Mouse (Mus musculus): Measurements from ENCODE around the gene Inava. TPM values are rescaled to one million over a fixed set of nuclear protein-coding genes. Genes with fewer than 3 reads are reported as not detected.

The Inava gene
- polyA plus RNA-seq, 1 experiment from 2014 or later: 15.7 TPM

DNA sequence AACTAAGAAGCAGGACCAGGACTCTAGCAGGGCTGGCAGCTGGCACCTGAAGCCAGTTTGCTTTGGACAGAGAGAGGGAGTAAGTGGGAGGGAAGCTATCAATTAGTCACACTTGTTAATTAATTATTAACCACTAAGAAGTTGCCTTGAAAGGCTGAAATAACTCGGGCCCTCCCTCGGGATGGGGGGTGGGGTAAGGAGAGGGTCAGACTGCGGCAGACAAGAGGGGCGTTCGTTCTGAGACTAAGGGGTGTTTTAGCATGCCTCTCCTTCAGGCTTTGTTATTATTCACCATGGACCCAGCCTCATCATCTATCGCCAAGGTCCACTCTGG is 5.1 kb downstream of the Inava start:
- Histone ChIP-seq H3K4me3 (ENCODE audit: low read depth, low read length) (no peak overlapping the region), H3K36me3 (replicated peaks; ENCODE audit: control insufficient read depth, insufficient read depth, low read depth, low read length) (no peaks in the 10 kb centered on the region; the same call in none of the 2 replicates), H3K9ac (replicated peaks; ENCODE audit: low read length) (no peak overlapping the region), H3K27me3 (ENCODE audit: control insufficient read depth, insufficient read depth, low read length) (no peaks in the 10 kb centered on the region), H3K9me3 (replicated peaks; ENCODE audit: control insufficient read depth, low read length) (no peaks in the 10 kb centered on the region), H3K27ac (replicated peaks; ENCODE audit: low read depth, low read length) (no peak overlapping the region), H3K4me1 (ENCODE audit: control insufficient read depth, insufficient read depth, low read length) (peaks cover 12% of the 10 kb centered on the region), H3K4me2 (ENCODE audit: low read depth, low read length) (no peak overlapping the region)
- ATAC-seq (replicated peaks; ENCODE audit: insufficient number of reproducible peaks, low FRiP score, low TSS enrichment, low read depth) (no peak), DNase-seq (ENCODE audit: low spot score) (no peak)
- 17% methylated on average over 6 of the region's 6 CpGs for WGBS

DNA sequence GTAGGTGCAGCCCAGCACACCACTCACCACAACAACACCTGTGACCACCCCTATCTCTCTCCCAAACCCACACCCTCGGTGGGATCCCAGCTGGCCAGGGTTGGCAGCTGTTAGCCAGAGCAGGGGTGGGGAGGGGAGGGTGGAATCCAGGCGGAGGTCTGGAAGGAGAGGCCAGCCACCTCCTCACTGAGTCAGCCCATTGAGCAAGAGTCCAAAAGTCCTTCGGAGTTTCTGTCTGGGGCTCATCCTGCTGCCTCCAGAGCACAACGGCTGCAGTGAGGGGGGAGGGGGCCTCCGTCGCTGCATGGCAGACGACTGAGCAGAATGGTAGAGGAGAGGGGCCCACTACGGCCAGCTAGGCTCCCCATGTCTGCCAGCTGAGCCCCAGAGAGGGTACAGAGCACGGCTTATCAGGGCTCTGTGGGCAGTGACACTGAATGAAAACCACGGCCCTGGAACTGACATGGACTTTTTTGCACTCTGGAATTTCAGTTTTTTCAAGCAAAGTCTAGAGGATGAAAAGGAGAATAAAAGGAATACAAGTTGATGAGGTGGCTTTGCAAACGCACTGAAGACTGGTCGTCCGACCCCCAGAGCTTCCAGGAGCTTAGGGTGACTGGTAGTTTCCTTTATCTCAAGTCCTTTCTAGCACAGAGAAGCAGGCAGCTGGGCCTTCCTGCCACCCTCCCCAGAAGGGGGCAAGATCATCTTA is 5.6 kb downstream of the Inava start:
- no peak overlapping the region for H3K9ac ChIP-seq (replicated peaks; ENCODE audit: low read length)
- WGBS: 19% methylated on average over 13 of the region's 13 CpGs
- no peaks in the 10 kb centered on the region for H3K9me3 ChIP-seq (replicated peaks; ENCODE audit: control insufficient read depth, low read length)
- H3K4me1 ChIP-seq (ENCODE audit: control insufficient read depth, insufficient read depth, low read length): peaks cover 12% of the 10 kb centered on the region
- DNase-seq (ENCODE audit: low spot score) (no peak), ATAC-seq (replicated peaks; ENCODE audit: insufficient number of reproducible peaks, low FRiP score, low TSS enrichment, low read depth) (no peak; the same call in 1 of the 2 replicates)
- H3K27ac ChIP-seq (replicated peaks; ENCODE audit: low read depth, low read length): no peak overlapping the region
- H3K4me2 ChIP-seq (ENCODE audit: low read depth, low read length): no peak overlapping the region
- H3K27me3 ChIP-seq (ENCODE audit: control insufficient read depth, insufficient read depth, low read length): no peaks in the 10 kb centered on the region
- no peaks in the 10 kb centered on the region; the same call in none of the 2 replicates for H3K36me3 ChIP-seq (replicated peaks; ENCODE audit: control insufficient read depth, insufficient read depth, low read depth, low read length)
- H3K4me3 ChIP-seq (ENCODE audit: low read depth, low read length): no peak overlapping the region

DNA sequence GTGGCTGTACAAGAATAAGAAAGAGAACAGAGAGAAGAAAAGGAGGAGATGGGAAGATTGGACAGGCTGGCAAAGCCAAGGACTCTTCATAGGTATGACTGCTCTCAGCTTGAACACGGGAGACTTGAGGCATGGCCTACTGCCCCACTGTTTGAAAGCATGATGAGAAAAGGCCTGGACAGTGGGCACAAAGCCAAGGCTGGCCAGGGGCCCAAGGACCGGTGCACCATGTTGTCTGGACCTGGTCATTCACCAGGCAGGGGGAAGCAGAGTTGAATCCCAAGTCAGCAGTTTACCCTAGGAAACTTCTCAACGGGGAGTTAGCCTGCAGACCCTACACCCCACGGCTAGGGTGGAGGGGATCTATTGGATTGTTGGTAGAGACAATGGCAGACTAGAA is 6.2 kb downstream of the Inava start:
- Histone ChIP-seq H3K36me3 (replicated peaks; ENCODE audit: control insufficient read depth, insufficient read depth, low read depth, low read length) (no peaks in the 10 kb centered on the region; the same call in none of the 2 replicates), H3K27me3 (ENCODE audit: control insufficient read depth, insufficient read depth, low read length) (no peaks in the 10 kb centered on the region), H3K9me3 (replicated peaks; ENCODE audit: control insufficient read depth, low read length) (no peaks in the 10 kb centered on the region), H3K27ac (replicated peaks; ENCODE audit: low read depth, low read length) (no peak overlapping the region), H3K4me3 (ENCODE audit: low read depth, low read length) (no peak overlapping the region), H3K9ac (replicated peaks; ENCODE audit: low read length) (no peak overlapping the region), H3K4me1 (ENCODE audit: control insufficient read depth, insufficient read depth, low read length) (peaks cover 12% of the 10 kb centered on the region), H3K4me2 (ENCODE audit: low read depth, low read length) (no peak overlapping the region)
- no peak for ATAC-seq (replicated peaks; ENCODE audit: insufficient number of reproducible peaks, low FRiP score, low TSS enrichment, low read depth)
- 77% methylated on average over 4 of the region's 4 CpGs for WGBS
- DNase-seq (ENCODE audit: low spot score): no peak

DNA sequence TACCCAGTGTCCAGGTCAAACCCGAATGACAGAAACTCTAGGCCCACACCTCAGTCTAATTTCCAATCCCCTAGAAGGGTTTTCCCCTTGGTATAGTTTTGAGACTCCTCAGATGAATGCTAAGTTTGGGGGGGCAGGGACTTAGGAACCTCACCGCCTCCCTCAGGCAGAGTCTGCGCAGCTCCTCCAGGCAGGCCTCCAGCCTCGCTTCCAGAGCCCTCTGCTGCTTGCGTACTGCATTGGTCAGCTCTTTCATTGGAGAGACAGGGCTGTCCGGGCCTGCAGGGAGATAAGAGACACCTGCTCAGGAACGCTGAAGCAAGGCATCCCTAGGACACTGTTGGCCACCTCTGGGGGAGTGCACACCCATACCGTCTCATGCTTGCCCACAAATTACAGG is 7.4 kb downstream of the Inava start:
- H3K36me3 ChIP-seq (replicated peaks; ENCODE audit: control insufficient read depth, insufficient read depth, low read depth, low read length): no peaks in the 10 kb centered on the region; the same call in none of the 2 replicates
- H3K9me3 ChIP-seq (replicated peaks; ENCODE audit: control insufficient read depth, low read length): no peaks in the 10 kb centered on the region
- ATAC-seq (replicated peaks; ENCODE audit: insufficient number of reproducible peaks, low FRiP score, low TSS enrichment, low read depth): no peak
- WGBS: 91% methylated on average over 8 of the region's 8 CpGs
- H3K27me3 ChIP-seq (ENCODE audit: control insufficient read depth, insufficient read depth, low read length): no peaks in the 10 kb centered on the region
- H3K4me1 ChIP-seq (ENCODE audit: control insufficient read depth, insufficient read depth, low read length): peaks cover 12% of the 10 kb centered on the region
- no peak overlapping the region for H3K4me2 ChIP-seq (ENCODE audit: low read depth, low read length)
- H3K9ac ChIP-seq (replicated peaks; ENCODE audit: low read length): no peak overlapping the region
- no peak overlapping the region for H3K27ac ChIP-seq (replicated peaks; ENCODE audit: low read depth, low read length)
- H3K4me3 ChIP-seq (ENCODE audit: low read depth, low read length): no peak overlapping the region
- no peak for DNase-seq (ENCODE audit: low spot score)

DNA sequence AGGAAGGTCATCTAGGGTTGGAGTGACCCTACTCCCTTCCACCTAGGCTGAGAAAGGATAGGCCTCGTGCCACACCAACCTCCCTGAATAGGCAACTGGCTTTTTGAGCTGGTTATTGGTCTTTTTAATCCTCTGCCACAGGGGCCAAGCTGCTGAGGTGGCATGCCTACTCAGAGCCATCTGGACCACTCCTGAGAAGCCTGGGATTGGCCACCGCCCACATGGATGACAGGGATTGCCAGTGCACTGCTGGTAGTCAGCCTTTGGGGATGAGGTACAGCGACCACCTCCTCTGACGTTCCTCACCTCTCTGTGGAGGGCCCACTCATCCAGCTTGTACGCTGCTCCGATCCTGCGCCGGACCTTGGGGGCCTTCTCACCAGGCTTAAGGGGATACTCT is 8.2 kb downstream of the Inava start:
- WGBS: 94% methylated on average over 8 of the region's 8 CpGs
- no peaks in the 10 kb centered on the region for H3K9me3 ChIP-seq (replicated peaks; ENCODE audit: control insufficient read depth, low read length)
- H3K36me3 ChIP-seq (replicated peaks; ENCODE audit: control insufficient read depth, insufficient read depth, low read depth, low read length): no peaks in the 10 kb centered on the region; the same call in none of the 2 replicates
- no peaks in the 10 kb centered on the region for H3K27me3 ChIP-seq (ENCODE audit: control insufficient read depth, insufficient read depth, low read length)
- H3K4me3 ChIP-seq (ENCODE audit: low read depth, low read length): no peak overlapping the region
- H3K9ac ChIP-seq (replicated peaks; ENCODE audit: low read length): no peak overlapping the region
- ATAC-seq (replicated peaks; ENCODE audit: insufficient number of reproducible peaks, low FRiP score, low TSS enrichment, low read depth): no peak
- H3K27ac ChIP-seq (replicated peaks; ENCODE audit: low read depth, low read length): no peak overlapping the region
- H3K4me2 ChIP-seq (ENCODE audit: low read depth, low read length): no peak overlapping the region
- no peak for DNase-seq (ENCODE audit: low spot score)
- peaks cover 12% of the 10 kb centered on the region for H3K4me1 ChIP-seq (ENCODE audit: control insufficient read depth, insufficient read depth, low read length)

DNA sequence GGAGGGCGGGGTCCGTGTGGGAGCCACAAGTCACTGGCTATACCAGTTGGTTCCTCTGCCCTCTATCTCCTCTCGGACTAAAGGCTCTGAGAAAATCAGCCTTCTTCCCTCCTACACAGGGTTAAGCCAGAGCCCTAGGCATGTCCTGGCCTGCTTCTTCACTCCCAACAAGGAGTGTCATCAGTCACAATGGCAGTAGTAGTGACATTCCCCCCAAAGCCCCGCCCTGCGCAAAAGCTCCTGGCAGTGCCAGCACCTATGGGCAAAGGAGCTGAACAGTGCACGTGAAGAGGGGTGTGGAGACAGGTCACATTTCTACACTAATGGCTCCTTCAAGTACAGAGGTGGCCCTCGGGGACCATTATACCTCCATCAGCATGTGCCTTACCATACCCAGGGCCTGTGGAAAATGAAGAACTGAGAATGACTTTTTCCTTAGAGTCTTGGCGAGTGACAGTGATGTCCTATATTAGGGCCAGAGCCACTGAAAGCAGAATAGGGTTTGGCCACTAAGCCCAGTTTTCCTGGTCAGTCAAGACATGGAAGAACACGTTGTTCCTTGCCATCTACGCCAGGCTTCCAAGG is 10.2 kb downstream of the Inava start:
- WGBS: 89% methylated on average over 10 of the region's 10 CpGs
- Histone ChIP-seq H3K36me3 (replicated peaks; ENCODE audit: control insufficient read depth, insufficient read depth, low read depth, low read length) (no peaks in the 10 kb centered on the region; the same call in none of the 2 replicates), H3K27ac (replicated peaks; ENCODE audit: low read depth, low read length) (no peak overlapping the region), H3K4me3 (ENCODE audit: low read depth, low read length) (no peak overlapping the region), H3K4me1 (ENCODE audit: control insufficient read depth, insufficient read depth, low read length) (0 out of 2 replicates have a peak, but pooled peaks cover 3% of the 10 kb centered on the region), H3K9ac (replicated peaks; ENCODE audit: low read length) (no peak overlapping the region), H3K4me2 (ENCODE audit: low read depth, low read length) (no peak overlapping the region), H3K9me3 (replicated peaks; ENCODE audit: control insufficient read depth, low read length) (no peaks in the 10 kb centered on the region), H3K27me3 (ENCODE audit: control insufficient read depth, insufficient read depth, low read length) (no peaks in the 10 kb centered on the region)
- ATAC-seq (replicated peaks; ENCODE audit: insufficient number of reproducible peaks, low FRiP score, low TSS enrichment, low read depth) (no peak), DNase-seq (ENCODE audit: low spot score) (no peak)

DNA sequence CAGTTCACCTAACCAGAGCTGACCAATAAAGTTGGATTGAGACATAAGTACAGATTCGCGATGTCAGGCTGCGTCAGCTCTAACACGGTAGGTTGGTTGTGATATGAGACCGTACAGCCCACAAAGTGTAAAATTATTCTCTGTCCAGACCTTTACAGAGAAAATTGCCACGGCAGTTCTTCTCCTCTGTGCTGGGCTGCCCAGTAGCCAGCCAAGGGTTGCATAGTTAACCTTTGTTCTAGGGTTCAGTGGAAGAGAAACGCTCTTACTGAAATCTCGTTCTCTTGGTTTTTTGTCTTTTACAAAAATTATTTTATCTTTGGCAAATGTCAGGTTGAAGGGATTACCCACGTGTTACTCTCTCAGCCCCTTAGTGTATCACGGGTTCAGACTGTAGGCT is 11.7 kb downstream of the Inava start:
- Histone ChIP-seq H3K9me3 (replicated peaks; ENCODE audit: control insufficient read depth, low read length) (no peaks in the 10 kb centered on the region), H3K4me2 (ENCODE audit: low read depth, low read length) (no peak overlapping the region), H3K4me3 (ENCODE audit: low read depth, low read length) (no peak overlapping the region), H3K4me1 (ENCODE audit: control insufficient read depth, insufficient read depth, low read length) (no peaks in the 10 kb centered on the region), H3K27ac (replicated peaks; ENCODE audit: low read depth, low read length) (no peak overlapping the region), H3K27me3 (ENCODE audit: control insufficient read depth, insufficient read depth, low read length) (no peaks in the 10 kb centered on the region), H3K36me3 (replicated peaks; ENCODE audit: control insufficient read depth, insufficient read depth, low read depth, low read length) (no peaks in the 10 kb centered on the region; the same call in none of the 2 replicates), H3K9ac (replicated peaks; ENCODE audit: low read length) (no peak overlapping the region)
- WGBS: 87% methylated on average over 10 of the region's 10 CpGs
- ATAC-seq (replicated peaks; ENCODE audit: insufficient number of reproducible peaks, low FRiP score, low TSS enrichment, low read depth): no peak
- no peak for DNase-seq (ENCODE audit: low spot score)

DNA sequence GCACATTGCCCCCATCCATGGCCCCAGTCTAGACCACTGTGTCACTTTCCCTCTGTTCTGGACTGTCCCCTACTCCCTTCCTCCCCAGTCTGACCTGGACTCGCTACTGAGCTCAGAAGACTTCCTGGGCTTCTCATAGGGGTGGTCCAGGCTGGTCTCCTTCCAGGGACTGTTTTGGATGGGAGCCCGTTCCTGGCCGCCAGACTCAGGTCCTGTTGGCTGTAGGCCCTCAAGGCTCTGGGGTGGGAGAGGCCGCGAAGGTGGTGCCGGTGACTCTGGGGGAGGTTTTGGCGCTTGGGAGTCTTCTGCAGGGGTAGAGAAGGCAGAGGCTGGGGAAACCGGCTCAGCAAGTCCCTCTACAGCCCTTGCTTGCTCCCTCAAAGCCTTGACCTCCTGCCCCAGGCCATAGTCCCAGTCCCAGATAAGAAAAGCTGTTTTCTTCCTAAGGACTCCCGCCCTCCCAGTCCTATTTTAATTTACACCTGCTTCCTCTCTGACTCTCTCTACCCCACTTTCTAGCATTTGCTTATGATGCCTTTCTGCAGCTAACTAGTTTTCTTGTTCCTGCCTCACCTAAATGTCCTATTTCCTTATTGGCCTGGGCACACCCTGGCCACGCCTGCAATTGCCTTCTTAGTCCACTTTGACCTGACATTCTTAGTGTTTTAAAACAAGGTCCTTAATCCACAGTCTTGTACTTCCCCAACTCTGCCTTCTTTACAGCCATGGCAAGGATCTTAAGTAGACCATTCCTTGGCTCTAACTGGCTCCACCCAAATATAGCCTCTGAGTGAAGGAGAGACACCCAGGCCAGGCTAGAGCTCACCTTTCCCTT is 13.8 kb downstream of the Inava start:
- Histone ChIP-seq H3K4me1 (ENCODE audit: control insufficient read depth, insufficient read depth, low read length) (no peaks in the 10 kb centered on the region), H3K36me3 (replicated peaks; ENCODE audit: control insufficient read depth, insufficient read depth, low read depth, low read length) (no peaks in the 10 kb centered on the region; the same call in 1 of the 2 replicates), H3K9ac (replicated peaks; ENCODE audit: low read length) (no peak overlapping the region), H3K4me3 (ENCODE audit: low read depth, low read length) (no peak overlapping the region), H3K27me3 (ENCODE audit: control insufficient read depth, insufficient read depth, low read length) (no peaks in the 10 kb centered on the region), H3K9me3 (replicated peaks; ENCODE audit: control insufficient read depth, low read length) (no peaks in the 10 kb centered on the region), H3K27ac (replicated peaks; ENCODE audit: low read depth, low read length) (no peak overlapping the region), H3K4me2 (ENCODE audit: low read depth, low read length) (no peak overlapping the region)
- ATAC-seq (replicated peaks; ENCODE audit: insufficient number of reproducible peaks, low FRiP score, low TSS enrichment, low read depth) (no peak), DNase-seq (ENCODE audit: low spot score) (no peak)
- WGBS: 80% methylated on average over 10 of the region's 10 CpGs
